Mouse (Mus musculus) megakaryocyte, embryonic 14.5 days (primary cell): ENCODE measurements around the gene Rbms3.

Experiments
- FLI1 ChIP-seq: IDR thresholded peaks from 2 replicates; pipeline ENCODE4 v1.6.1; 2012; ENCODE audit warnings: low read length, inconsistent platforms, mixed read lengths
- GATA1 ChIP-seq: IDR thresholded peaks from 3 replicates; pipeline ENCODE4 v1.6.1; 2012; ENCODE audit warnings: mixed read lengths, low read length, inconsistent platforms, borderline replicate concordance

DNA sequence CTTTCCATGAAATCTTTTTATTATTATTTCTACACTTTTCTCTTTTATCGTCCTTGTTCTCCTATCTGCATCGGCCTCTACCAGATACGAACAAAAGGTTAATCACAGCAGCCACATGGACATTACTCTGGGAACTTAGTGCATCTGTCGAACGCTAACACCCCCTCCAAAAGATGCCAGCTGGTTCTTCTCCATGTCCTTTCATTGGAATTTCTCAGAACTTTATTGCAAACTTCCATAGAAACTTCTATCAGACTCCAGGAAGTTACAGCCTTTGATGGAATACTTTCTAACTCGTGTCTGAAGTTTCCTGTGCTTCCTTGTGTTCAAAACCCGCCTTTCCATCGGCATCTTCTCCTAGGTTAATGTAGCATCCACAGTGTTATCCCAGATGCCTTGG is 407.0 kb downstream of the Rbms3 start:
- TF ChIP-seq FLI1 (no peak), GATA1 (no peak)
